Mouse (Mus musculus): ENCODE measurements at regions not wholly inside any gene's neighbourhood (a gene's known extent, or its start where the extent isn't known, plus 50 kb on each side); places are given as distances from the start of the nearest gene placed in this dataset.
A peak's percentile ranks its signal among the peaks of the same experiment; 100 is the strongest.

- Histone ChIP-seq H3K27ac (ENCODE audit: insufficient read depth, low read depth, low read length) (no peak overlapping the region), H3K4me1 (ENCODE audit: control insufficient read depth, insufficient read depth, low read length) (no peaks in the 10 kb centered on the region), H3K4me3 (ENCODE audit: insufficient read depth, low read depth, low read length) (no peak overlapping the region)
- WGBS: 79% methylated on average over 5 of the region's 5 CpGs
- TF ChIP-seq POLR2A (IDR thresholded peaks at IDR 0.05; ENCODE audit: insufficient read depth, low read depth, low read length): no peak
- no peak for TF ChIP-seq CTCF (IDR thresholded peaks at IDR 0.05; ENCODE audit: insufficient read depth, low read depth, low read length)
Observed at GRCm38 (mm10) chr19:28732998-28733397, 53.1 kb upstream of the Glis3 start.

GRCm38 (mm10) chr19:28733781-28734180 is 53.9 kb upstream of the Glis3 start:
- no peak overlapping the region for H3K27ac ChIP-seq (ENCODE audit: insufficient read depth, low read depth, low read length)
- TF ChIP-seq CTCF (IDR thresholded peaks at IDR 0.05; ENCODE audit: insufficient read depth, low read depth, low read length) (no peak), POLR2A (IDR thresholded peaks at IDR 0.05; ENCODE audit: insufficient read depth, low read depth, low read length) (no peak)
- H3K4me3 ChIP-seq (ENCODE audit: insufficient read depth, low read depth, low read length): no peak overlapping the region
- H3K4me1 ChIP-seq (ENCODE audit: control insufficient read depth, insufficient read depth, low read length): no peaks in the 10 kb centered on the region
- 76% methylated on average over 6 of the region's 6 CpGs for WGBS

GRCm38 (mm10) chr19:28743176-28743793 is 63.4 kb upstream of the Glis3 start:
- no peak for TF ChIP-seq CTCF (IDR thresholded peaks at IDR 0.05; ENCODE audit: insufficient read depth, low read depth, low read length)
- no peak for TF ChIP-seq POLR2A (IDR thresholded peaks at IDR 0.05; ENCODE audit: insufficient read depth, low read depth, low read length)
- no peak overlapping the region for H3K27ac ChIP-seq (ENCODE audit: insufficient read depth, low read depth, low read length)
- no peak overlapping the region for H3K4me3 ChIP-seq (ENCODE audit: insufficient read depth, low read depth, low read length)
- H3K4me1 ChIP-seq (ENCODE audit: control insufficient read depth, insufficient read depth, low read length): no peaks in the 10 kb centered on the region
- 55% methylated on average over 5 of the region's 5 CpGs for WGBS

GRCm38 (mm10) chr19:28745105-28745504 is 65.2 kb upstream of the Glis3 start:
- 88% methylated on average over 2 of the region's 2 CpGs for WGBS
- Histone ChIP-seq H3K4me3 (ENCODE audit: insufficient read depth, low read depth, low read length) (no peak overlapping the region), H3K4me1 (ENCODE audit: control insufficient read depth, insufficient read depth, low read length) (no peaks in the 10 kb centered on the region), H3K27ac (ENCODE audit: insufficient read depth, low read depth, low read length) (no peak overlapping the region)
- TF ChIP-seq POLR2A (IDR thresholded peaks at IDR 0.05; ENCODE audit: insufficient read depth, low read depth, low read length) (no peak), CTCF (IDR thresholded peaks at IDR 0.05; ENCODE audit: insufficient read depth, low read depth, low read length) (no peak)

- Histone ChIP-seq H3K4me1 (ENCODE audit: control insufficient read depth, insufficient read depth, low read length) (no peaks in the 10 kb centered on the region), H3K4me3 (ENCODE audit: insufficient read depth, low read depth, low read length) (no peak overlapping the region), H3K27ac (ENCODE audit: insufficient read depth, low read depth, low read length) (no peak overlapping the region)
- whole genome bisulfite sequencing: 54% methylated on average over 8 of the region's 8 CpGs
- no peak for TF ChIP-seq CTCF (IDR thresholded peaks at IDR 0.05; ENCODE audit: insufficient read depth, low read depth, low read length)
Observed at GRCm38 (mm10) chr19:28745534-28745933, 65.7 kb upstream of the Glis3 start.

- 86% methylated on average over 8 of the region's 8 CpGs for WGBS
- Histone ChIP-seq H3K4me1 (ENCODE audit: control insufficient read depth, insufficient read depth, low read length) (no peaks in the 10 kb centered on the region), H3K27ac (ENCODE audit: insufficient read depth, low read depth, low read length) (no peak overlapping the region), H3K4me3 (ENCODE audit: insufficient read depth, low read depth, low read length) (no peak overlapping the region)
- TF ChIP-seq POLR2A (IDR thresholded peaks at IDR 0.05; ENCODE audit: insufficient read depth, low read depth, low read length): no peak
- TF ChIP-seq CTCF (IDR thresholded peaks at IDR 0.05; ENCODE audit: insufficient read depth, low read depth, low read length): no peak
Observed at GRCm38 (mm10) chr19:28751091-28751490, 71.2 kb upstream of the Glis3 start.

GRCm38 (mm10) chr19:28758854-28759253 is 76.0 kb upstream of the Slc1a1 start:
- TF ChIP-seq POLR2A (IDR thresholded peaks at IDR 0.05; ENCODE audit: insufficient read depth, low read depth, low read length): no peak
- peak; percentile 43; the same call in 1 of the 2 replicates for TF ChIP-seq CTCF (IDR thresholded peaks at IDR 0.05; ENCODE audit: insufficient read depth, low read depth, low read length)
- H3K4me1 ChIP-seq (ENCODE audit: control insufficient read depth, insufficient read depth, low read length): no peaks in the 10 kb centered on the region
- H3K27ac ChIP-seq (ENCODE audit: insufficient read depth, low read depth, low read length): no peak overlapping the region
- WGBS: 16% methylated on average over 7 of the region's 7 CpGs
- no peak overlapping the region for H3K4me3 ChIP-seq (ENCODE audit: insufficient read depth, low read depth, low read length)

- no peak overlapping the region for H3K4me3 ChIP-seq (ENCODE audit: insufficient read depth, low read depth, low read length)
- H3K4me1 ChIP-seq (ENCODE audit: control insufficient read depth, insufficient read depth, low read length): no peaks in the 10 kb centered on the region
- TF ChIP-seq CTCF (IDR thresholded peaks at IDR 0.05; ENCODE audit: insufficient read depth, low read depth, low read length) (no peak), POLR2A (IDR thresholded peaks at IDR 0.05; ENCODE audit: insufficient read depth, low read depth, low read length) (no peak)
- 84% methylated on average over 11 of the region's 11 CpGs for WGBS
- no peak overlapping the region for H3K27ac ChIP-seq (ENCODE audit: insufficient read depth, low read depth, low read length)
Observed at GRCm38 (mm10) chr19:28764795-28765360, 70.0 kb upstream of the Slc1a1 start.

- H3K4me3 ChIP-seq (ENCODE audit: insufficient read depth, low read depth, low read length): no peak overlapping the region
- TF ChIP-seq POLR2A (IDR thresholded peaks at IDR 0.05; ENCODE audit: insufficient read depth, low read depth, low read length): no peak
- no peak for TF ChIP-seq CTCF (IDR thresholded peaks at IDR 0.05; ENCODE audit: insufficient read depth, low read depth, low read length)
- H3K4me1 ChIP-seq (ENCODE audit: control insufficient read depth, insufficient read depth, low read length): no peaks in the 10 kb centered on the region
- 34% methylated on average over 5 of the region's 5 CpGs for WGBS
- H3K27ac ChIP-seq (ENCODE audit: insufficient read depth, low read depth, low read length): no peak overlapping the region
Observed at GRCm38 (mm10) chr19:28768218-28768617, 66.6 kb upstream of the Slc1a1 start.
